Comparison of ENCODE assay signal across 8 mouse cellular contexts in genomic region chr5:88566034-88566841, GRCm38 (mm10). TPM values are rescaled to one million over a fixed set of nuclear protein-coding genes. Genes with fewer than 3 reads are reported as not detected.
DNase-seq lines count a peak whose midpoint lies in the region; ATAC-seq and TF ChIP-seq lines count a peak whose summit lies in the region.

No protein-coding gene starts in this region.

- H3K4me1 ChIP-seq in E14TG2a.4 (replicated peaks; ENCODE audit: low read depth, low read length): peaks cover 51% of the 10 kb centered on the region
- H3K4me1 ChIP-seq in forebrain, embryonic 13.5 days: peaks cover 13% of the 10 kb centered on the region
- peaks cover 24% of the 10 kb centered on the region for H3K4me1 ChIP-seq in liver, embryonic 13.5 days (replicated peaks)
- H3K4me1 ChIP-seq in stomach, embryonic 15.5 days: no peaks in the 10 kb centered on the region

- ATAC-seq in frontal cortex, adult (ENCODE audit: low TSS enrichment): peak; percentile 10; the same call in 1 of the 2 replicates
- ATAC-seq in forebrain, embryonic 13.5 days: 0 out of 2 replicates have a peak, but pooled peaks have one; percentile 6
- ATAC-seq in liver, embryonic 13.5 days (ENCODE audit: low read depth): peak; percentile 45
- 0 out of 2 replicates have a peak, but pooled peaks have one; percentile 16 for ATAC-seq in stomach, embryonic 15.5 days (ENCODE audit: insufficient read depth, low FRiP score, low read depth)

- peak overlapping the region; percentile 76 for H3K4me2 ChIP-seq in forebrain, embryonic 13.5 days
- H3K4me2 ChIP-seq in liver, embryonic 13.5 days: peak overlapping the region; percentile 98
- peak overlapping the region; percentile 66 for H3K4me2 ChIP-seq in stomach, embryonic 15.5 days

- no peak for TF ChIP-seq CTCF in E14TG2a.4 (conservative IDR thresholded peaks at IDR 0.05; ENCODE audit: low read length)

- H3K4me3 ChIP-seq in E14TG2a.4 (replicated peaks; ENCODE audit: low read length): peak overlapping the region; percentile 94
- peak overlapping the region; percentile 84 for H3K4me3 ChIP-seq in forebrain, embryonic 13.5 days
- peak overlapping the region; percentile 84 for H3K4me3 ChIP-seq in liver, embryonic 13.5 days (replicated peaks)
- peak overlapping the region; percentile 86 for H3K4me3 ChIP-seq in stomach, embryonic 15.5 days (replicated peaks)

- DNase-seq in frontal cortex, postnatal 10 days (ENCODE audit: low spot score in 2 of 2): no peak
- DNase-seq in liver, embryonic 13.5 days: peak; percentile 40
- DNase-seq in left cerebral cortex, adult 11 months (ENCODE audit: low spot score): no peak
- DNase-seq in urinary bladder, adult 18-20 months (ENCODE audit: low spot score in 2 of 2): no peak

- no peaks in the 10 kb centered on the region for H3K9me3 ChIP-seq in E14TG2a.4 (ENCODE audit: low read length)
- H3K9me3 ChIP-seq in forebrain, embryonic 13.5 days (replicated peaks): no peaks in the 10 kb centered on the region
- no peaks in the 10 kb centered on the region for H3K9me3 ChIP-seq in liver, embryonic 13.5 days (replicated peaks)
- H3K9me3 ChIP-seq in stomach, embryonic 15.5 days: no peaks in the 10 kb centered on the region

- H3K27me3 ChIP-seq in E14TG2a.4 (ENCODE audit: insufficient read depth, low read length): peaks cover 6% of the 10 kb centered on the region; the same call in 1 of the 2 replicates
- no peaks in the 10 kb centered on the region for H3K27me3 ChIP-seq in forebrain, embryonic 13.5 days
- H3K27me3 ChIP-seq in liver, embryonic 13.5 days: peaks cover 4% of the 10 kb centered on the region; the same call in 1 of the 2 replicates
- no peaks in the 10 kb centered on the region for H3K27me3 ChIP-seq in stomach, embryonic 15.5 days (replicated peaks)

- peak overlapping the region; percentile 86 for H3K9ac ChIP-seq in forebrain, embryonic 13.5 days
- H3K9ac ChIP-seq in liver, embryonic 13.5 days: peak overlapping the region; percentile 83
- H3K9ac ChIP-seq in stomach, embryonic 15.5 days: no peak overlapping the region

- peak overlapping the region; percentile 90 for H3K27ac ChIP-seq in forebrain, embryonic 13.5 days
- H3K27ac ChIP-seq in liver, embryonic 13.5 days: peak overlapping the region; percentile 74
- H3K27ac ChIP-seq in stomach, embryonic 15.5 days: peak overlapping the region; percentile 90

- 7% methylated on average over 14 of the region's 14 CpGs for WGBS in forebrain, embryonic 13.5 days
- 3% methylated on average over 14 of the region's 14 CpGs for WGBS in liver, embryonic 13.5 days (ENCODE audit: insufficient replicate concordance)
- 3% methylated on average over 14 of the region's 14 CpGs for WGBS in stomach, embryonic 15.5 days

- peaks cover 7% of the 10 kb centered on the region for H3K36me3 ChIP-seq in E14TG2a.4 (ENCODE audit: insufficient read depth, low read length)
- H3K36me3 ChIP-seq in forebrain, embryonic 13.5 days (ENCODE audit: poor library complexity, severe bottlenecking): peaks cover 13% of the 10 kb centered on the region; the same call in 1 of the 2 replicates
- H3K36me3 ChIP-seq in liver, embryonic 13.5 days: peaks cover 3% of the 10 kb centered on the region; the same call in 1 of the 2 replicates
- H3K36me3 ChIP-seq in stomach, embryonic 15.5 days: 0 out of 2 replicates have a peak, but pooled peaks cover 3% of the 10 kb centered on the region

RNA-seq across cellular contexts. Expression of gene Rufy3, which starts 1.4 kb away (rescaled TPM):
- 192 and 200 TPM in 2 replicates for polyA plus RNA-seq in forebrain, embryonic 13.5 days (2015; fragmentation: Nextera tagmentation; extraction: Ambion mirVana)
- polyA plus RNA-seq in liver, embryonic 13.5 days (2015; fragmentation: Nextera tagmentation; extraction: Ambion mirVana): 3.7 and 4.5 TPM in 2 replicates
- polyA plus RNA-seq in stomach, embryonic 15.5 days (2015; fragmentation: Nextera tagmentation; extraction: Ambion mirVana): 16.8 and 18.3 TPM in 2 replicates

RNA-seq across cellular contexts. Expression of gene Utp3, which starts 12.0 kb away (rescaled TPM):
- 57.2 and 62.9 TPM in 2 replicates for polyA plus RNA-seq in forebrain, embryonic 13.5 days (2015; fragmentation: Nextera tagmentation; extraction: Ambion mirVana)
- 45.8 and 50.6 TPM in 2 replicates for polyA plus RNA-seq in liver, embryonic 13.5 days (2015; fragmentation: Nextera tagmentation; extraction: Ambion mirVana)
- polyA plus RNA-seq in stomach, embryonic 15.5 days (2015; fragmentation: Nextera tagmentation; extraction: Ambion mirVana): 62.6 and 65.5 TPM in 2 replicates

RNA-seq across cellular contexts. Expression of gene Jchain, which starts 38.5 kb away (rescaled TPM):
- polyA plus RNA-seq in forebrain, embryonic 13.5 days (2015; fragmentation: Nextera tagmentation; extraction: Ambion mirVana): 0.18 and 0.38 TPM in 2 replicates
- polyA plus RNA-seq in liver, embryonic 13.5 days (2015; fragmentation: Nextera tagmentation; extraction: Ambion mirVana): 0.15 and 0.38 TPM in 2 replicates
- polyA plus RNA-seq in stomach, embryonic 15.5 days (2015; fragmentation: Nextera tagmentation; extraction: Ambion mirVana): 0.19 and 0.27 TPM in 2 replicates

Comparison
In these comparisons a context has a peak if more than half of its experiments do, and no peak if none do; other contexts are left out.
1. RNA of gene Rufy3, which starts 1.4 kb away (polyA plus RNA-seq): 192 to 200 TPM in forebrain, embryonic 13.5 days; 16.8 to 18.3 TPM in stomach, embryonic 15.5 days and 3.7 to 4.5 TPM in liver, embryonic 13.5 days; every median in the first group is over 10 times any median in the second.
2. Peak in every context shown above with its lines, with median percentiles within 50 percentile points of each other: ATAC-seq, H3K4me3 ChIP-seq, H3K27ac ChIP-seq and H3K4me2 ChIP-seq.